Mouse (Mus musculus): ENCODE results near the gene Pigz.
"Not testable (repeated sequence)": the region's sequence is repeated elsewhere in the genome, so short reads cannot be mapped to it uniquely, and the experiment has no call there.

- TF ChIP-seq CTCF (IDR thresholded peaks at IDR 0.05; ENCODE audit: low read depth, low read length); GATA1 (IDR thresholded peaks at IDR 0.05; ENCODE audit: borderline replicate concordance, low read length): not testable (repeated sequence)
Observed at GRCm38 (mm10) chr16:31945986-31946385, 12.3 kb downstream of the Pigz start.

All from G1E (cell line).